Mouse (Mus musculus) kidney, postnatal 10 days (tissue): ENCODE results near the gene G6pc3.

Source experiments
- DNase-seq: peaks from one replicate; pipeline ENCODE4 v3.0.0; 2021; ENCODE audit warnings: mixed read lengths

G6pc3 gene

DNA sequence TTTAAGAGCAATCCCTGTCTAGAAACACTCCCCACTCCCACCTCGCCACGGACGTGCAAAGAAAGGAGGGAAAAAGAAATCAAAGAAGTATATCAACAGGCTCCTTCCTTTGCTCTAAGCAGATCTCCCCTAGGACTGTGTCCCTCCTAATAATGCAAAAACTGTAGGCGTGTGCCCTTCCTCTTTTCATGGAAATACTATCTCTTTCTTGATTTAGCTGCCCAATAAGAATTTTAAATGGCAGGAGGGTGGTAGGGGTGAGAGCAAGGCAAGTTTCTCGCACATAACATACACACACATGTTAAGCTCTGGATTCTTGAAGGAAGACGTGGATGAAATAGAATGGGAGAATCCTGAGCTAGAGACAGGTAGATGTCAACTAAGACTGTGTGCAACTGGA, 440 bp upstream of the G6pc3 start:
- no peak for DNase-seq

DNA sequence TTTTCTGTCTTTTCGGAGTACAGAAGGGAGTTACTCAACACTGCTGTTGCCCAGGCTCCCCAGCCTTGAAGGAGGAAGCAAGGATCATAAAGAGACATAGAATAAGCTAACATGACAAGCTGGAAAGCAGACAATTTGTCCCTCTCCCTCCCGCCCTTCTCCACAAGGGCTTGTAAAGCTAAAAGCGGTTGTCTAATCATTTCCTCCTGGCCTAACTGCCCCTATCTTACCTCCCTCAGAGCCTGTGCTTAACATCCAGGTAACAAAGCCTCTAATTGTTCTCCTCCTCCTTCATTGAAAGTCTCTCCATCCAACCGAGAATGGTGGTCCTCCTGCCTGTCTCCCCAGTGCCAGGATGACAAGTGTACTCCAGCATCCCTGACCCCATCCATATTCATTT, 1.4 kb downstream of the G6pc3 start:
- no peak for DNase-seq

DNA sequence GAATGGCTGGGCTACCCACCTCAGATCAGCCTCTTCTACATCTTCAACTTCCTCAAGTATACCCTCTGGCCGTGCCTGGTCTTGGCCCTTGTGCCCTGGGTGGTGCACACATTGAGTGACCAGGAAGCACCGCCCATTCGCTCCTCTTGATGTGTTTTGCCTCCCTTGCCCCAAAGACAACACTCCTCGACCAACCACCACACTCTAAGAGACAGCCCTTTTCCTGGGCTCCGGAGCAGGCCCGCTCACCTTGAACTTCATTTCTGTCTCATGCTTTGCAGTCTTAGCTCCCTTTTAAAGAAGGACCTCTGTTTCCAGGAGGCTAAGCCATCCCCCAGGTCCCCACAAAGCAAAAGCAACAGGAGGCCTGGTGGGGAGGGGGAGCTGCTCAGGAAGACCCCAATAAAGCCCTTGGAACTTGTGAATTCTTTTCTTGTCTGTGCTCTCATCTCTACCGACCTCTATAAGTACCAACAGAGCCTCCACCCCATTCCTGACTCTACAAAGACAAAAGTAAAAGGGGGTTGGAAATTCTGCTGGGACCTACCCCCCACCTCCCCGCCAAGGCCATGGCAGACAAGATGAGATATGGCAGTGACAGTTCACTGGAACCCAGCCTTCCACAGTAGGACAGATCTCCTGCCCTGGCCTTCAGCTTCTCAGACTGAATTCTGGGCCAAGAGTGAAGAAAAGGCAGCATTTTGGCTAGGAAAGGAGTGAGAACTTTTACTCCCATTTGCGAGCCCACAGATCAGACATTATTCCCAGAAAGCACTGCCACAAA, 4.4 kb downstream of the G6pc3 start:
- DNase-seq = peak; percentile 7

DNA sequence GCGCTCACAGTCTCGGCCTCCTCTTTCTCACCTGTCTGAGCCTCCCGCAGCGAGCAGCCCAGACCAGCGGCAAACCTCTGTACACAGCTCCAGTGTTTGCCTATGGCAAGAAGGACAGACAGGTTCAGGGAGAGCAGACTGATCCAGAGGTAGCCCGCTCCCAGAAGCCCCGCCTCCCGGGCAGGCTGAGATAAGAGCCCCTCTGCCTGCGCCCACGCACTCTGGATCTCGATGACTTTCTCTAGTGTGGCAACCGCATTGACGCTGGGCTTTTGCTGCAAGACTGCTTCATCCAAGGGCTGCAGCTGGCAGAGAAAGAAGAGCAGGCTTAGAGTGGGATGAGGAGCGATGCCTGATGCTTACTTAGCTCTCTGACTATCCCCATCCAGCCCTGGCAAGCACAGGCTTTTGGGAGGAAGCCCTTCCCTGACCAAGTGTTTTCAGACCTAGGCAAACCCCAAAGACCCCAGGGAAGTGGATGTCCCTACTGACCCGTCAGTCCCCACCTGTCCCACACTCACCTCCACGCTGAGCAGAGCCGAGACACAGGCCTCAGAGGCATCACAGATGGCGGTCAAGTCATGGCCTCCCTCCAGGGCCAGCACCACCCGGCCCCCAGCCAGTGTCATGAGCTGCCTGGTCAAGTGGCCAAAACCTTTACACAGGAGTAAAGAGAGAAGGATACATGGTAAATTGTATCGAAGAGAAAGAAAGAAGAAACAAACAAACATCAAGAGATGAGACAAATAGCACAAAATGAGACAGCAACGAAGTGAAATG, 6.8 kb downstream of the G6pc3 start:
- peak; percentile 8 for DNase-seq

DNA sequence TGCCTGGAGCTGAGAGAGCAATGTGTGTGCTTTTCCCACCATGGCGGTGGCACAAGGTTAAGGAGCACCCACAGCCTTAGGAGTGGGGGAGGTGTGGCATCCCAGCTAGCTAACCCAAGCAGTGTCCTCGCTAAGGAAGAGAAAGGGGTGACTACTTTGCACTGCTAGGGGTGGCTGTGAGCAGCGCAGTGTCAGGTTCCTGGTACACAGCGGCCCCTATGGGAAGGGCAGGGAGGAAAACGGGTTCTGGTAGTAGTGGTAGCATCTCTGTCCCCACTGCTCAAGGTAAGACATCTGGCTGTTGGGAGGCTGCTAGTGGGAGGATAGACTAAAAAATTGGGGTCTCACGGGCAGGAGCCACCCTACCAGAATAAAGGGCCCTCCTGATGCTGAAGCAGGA, 8.8 kb downstream of the G6pc3 start:
- DNase-seq = no peak

DNA sequence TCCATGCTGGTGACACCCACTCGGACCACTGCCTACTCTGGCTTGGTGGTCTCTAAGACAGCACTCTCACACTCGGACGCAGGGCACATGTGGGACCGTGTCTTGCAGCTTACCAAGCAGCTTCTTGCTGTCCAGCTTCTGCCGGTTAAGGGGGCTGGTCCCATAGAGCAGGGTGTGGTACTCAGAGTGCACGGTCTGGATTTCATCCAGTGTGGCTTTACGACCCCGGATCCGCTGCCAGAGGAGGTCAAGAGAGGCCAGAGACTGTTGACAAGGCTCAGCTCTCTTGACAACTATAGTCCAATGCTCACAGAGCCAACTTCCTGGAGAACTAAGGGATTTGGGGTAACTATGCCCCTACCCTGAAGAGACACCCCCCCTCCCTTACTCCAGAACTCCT, 10.4 kb downstream of the G6pc3 start:
- peak; percentile 53 for DNase-seq

DNA sequence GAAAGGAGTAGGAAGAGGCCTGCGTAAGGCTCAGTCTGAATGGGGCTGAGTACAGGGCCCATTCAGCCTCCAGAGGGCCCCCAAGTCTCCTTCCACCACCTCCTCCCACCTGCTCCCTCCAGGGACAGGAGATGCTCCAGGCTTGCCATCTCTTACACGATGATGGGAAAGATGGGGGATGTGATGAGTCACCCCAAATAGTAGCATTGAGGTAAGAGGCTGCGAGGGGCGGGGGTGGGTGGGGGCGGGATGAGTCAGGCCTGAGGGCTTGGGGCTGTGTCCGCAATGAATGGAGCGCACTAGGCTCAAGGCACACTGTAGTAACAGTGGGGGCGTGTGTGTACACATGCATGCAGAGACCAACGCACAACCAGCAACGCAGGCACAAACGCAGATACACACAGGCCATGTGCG, 12.0 kb downstream of the G6pc3 start:
- DNase-seq = peak; percentile 24

DNA sequence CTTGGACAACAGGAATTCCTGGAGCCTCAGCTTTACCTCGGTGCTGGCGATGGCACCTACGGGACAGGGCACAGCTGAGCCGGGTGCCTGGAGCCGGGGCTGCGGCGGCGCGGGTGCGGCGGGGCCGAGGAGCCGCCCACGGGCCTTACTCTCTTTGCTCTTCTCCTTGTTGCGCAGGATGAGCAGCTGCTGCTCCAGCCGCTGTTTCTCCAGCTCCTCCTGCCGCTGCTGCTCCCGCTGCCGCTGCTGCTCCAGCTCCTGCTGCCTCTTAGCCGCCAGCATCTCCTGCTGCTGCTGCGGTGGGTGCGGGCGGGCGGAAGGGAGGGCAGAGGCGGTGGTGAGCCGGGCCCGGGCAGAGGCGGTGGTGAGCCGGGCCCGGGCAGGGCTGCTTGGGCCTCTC, 17.1 kb downstream of the G6pc3 start:
- no peak for DNase-seq

DNA sequence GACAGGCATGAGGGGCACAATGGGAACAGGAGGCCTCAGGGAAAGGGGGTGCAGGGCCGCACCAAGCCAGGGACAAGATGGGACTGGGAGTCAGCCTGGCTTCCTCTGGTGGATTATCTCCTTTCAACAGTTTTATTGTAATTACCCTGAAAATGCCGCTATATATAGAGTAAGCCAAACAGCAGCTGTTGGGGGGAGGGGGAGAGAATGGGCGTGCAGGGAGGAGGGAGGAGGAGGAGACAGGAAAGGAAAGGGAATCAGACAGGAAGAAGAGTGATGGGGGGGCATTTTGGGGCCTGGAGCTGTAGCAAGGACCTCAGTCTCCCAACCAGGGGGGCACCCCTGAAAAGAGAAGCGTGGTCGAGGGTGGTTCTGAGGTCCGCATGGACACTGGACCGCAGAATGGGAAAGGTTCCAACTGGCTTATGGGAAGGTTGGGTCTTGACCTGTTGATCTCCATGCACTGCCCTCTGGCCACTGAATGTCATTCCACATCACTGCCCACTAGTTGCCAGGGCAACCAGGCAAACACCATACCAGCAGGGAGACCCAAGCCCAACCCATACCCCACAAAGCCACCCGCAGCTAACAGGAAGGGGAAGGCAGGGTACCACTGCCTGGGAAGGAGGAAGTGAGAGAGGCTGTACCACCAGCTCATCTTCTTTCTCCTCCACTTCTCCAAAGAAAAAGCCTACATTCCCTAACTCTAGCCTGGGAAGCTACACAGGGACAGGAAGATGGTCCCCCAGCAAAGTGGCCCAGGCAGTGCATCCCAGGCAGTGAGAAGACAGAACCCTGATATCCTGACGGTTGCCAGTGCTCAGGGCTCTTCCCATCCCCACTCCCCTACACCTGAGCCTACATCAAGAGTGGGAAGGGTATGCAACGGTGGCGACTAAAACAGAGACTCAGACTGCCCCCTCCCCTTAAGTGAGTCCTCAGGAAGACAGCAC, 18.7 kb downstream of the G6pc3 start:
- peak; percentile 78 for DNase-seq

DNA sequence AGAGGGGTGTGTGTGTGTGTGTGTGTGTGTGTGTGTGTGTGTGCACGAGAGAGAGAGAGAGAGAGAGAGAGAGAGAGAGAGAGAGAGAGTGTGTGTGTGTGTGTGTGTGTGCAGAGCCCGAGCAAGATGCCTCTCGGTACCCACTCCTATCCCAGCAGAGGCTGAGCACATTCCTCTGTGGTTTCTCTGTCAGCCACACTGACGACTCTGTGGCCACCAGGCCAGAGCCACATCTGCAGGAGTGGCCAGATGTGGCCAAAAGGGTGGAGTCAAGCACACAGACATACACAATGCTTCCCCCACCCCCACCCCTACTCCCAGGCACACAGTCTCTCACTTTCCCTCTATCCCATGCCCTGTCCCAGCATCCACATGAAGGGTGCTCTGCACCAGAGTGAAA, 19.4 kb downstream of the G6pc3 start:
- DNase-seq = no peak

DNA sequence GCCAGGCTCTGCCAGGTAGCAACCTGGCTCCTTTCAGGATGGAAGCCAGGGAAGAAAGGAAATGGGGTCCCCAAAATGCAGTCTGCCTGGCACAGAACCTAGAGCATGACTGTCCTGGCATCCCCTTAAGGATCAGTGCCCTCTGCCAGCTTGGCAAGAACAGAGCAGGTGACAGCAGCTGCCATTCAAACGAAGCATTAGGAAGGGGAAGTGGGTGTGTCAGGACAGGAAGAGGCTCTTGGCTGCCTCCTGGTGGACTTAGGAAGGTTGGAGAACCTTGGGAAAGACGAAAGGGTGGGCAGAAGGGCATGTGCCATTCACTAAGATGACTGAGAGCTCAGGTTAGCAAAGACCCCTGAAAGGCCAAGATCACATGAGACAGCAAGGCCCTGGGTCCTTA, 20.3 kb downstream of the G6pc3 start:
- DNase-seq = no peak

DNA sequence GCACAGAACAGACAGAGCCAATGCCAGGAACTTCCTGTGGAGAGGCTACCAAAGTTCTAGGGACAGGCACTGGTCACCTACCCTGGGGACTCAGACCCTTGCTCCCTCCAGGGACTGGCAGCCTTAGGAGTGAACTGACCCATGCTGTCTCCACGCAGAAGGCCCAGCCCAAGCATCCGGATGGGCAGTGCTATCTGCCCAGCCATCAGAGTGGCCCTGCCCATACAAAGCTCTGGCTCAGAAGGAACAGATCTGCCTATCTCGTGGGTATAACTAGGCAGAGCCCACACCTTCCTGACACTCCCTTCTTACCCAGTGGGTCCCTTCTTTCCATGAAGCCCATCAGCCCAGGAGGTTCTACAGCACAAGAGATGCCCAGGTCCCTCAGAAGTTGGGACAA, 20.8 kb downstream of the G6pc3 start:
- no peak for DNase-seq

DNA sequence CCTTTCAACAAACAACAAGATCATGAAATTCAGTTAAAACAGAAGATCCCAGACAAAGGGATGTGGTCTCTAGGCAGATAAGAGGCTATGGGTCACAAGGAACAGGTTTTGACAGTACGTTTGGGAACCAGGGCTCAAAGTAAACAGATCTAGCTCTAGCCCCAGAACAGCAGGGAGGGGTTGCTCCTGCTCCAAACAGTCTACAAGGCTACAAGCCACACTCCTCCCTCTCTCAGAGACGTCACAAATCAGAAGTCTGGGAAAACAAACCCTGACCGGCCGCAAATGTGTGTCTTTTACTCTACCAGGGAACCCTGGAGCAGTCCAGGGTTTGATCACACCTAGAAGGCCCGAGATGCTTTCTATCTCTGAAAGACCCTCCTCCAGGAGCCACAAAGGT, 21.6 kb downstream of the G6pc3 start:
- DNase-seq = peak; percentile 22

DNA sequence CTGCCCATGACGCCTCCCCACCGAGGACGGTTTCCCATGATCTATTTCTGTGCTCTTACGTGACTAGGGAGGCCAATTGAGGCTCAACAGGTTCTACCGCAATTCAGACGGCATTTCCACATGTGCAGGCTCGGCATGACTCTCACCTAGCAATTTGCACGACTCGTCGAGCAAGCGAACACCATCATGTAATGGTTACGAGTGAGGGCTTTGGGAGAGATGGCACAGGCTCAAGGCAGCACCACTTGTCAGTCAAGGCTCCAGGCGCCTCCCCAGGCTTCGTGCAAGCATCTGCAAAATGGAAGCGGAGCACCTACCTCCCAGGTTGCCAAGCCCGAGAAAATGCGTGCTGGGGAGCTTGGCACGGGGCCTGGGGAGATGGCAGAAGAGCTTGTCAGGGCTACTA, 22.5 kb downstream of the G6pc3 start:
- peak; percentile 45 for DNase-seq

DNA sequence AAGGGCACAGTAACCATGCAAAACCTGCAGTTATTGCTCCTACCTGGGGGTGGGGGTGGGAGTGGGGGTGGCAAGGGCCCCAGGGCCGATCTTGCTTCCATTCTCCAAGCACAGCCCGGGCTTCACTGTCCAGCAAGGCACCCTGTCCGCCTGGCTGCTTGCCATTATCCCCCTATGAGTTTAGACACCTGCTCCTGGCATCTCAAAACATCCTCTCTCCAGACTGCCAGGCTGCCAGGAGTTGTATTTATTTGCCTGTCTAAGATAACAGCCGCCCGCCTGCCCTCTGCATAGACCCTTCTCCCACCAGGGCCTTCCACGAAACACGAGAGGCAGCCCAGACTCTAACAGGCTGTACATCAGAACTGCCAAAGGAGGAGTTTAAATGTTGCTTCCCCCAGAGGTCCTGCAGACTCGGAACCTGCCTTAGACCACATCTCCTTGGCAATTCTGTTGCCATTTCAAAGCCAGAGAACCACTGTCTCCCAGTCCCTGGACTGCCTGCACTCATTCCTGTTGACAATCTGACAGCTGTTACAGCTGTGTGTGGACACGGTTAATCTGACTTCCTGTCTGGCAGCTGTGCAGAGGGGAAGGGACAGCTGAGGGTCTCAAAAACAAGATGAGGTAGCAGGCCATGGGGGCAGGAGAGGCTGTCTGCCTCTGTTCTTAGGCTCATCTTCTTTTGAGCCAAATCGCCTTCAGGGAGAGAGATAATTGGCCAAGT, 25.2 kb downstream of the G6pc3 start:
- DNase-seq = peak; percentile 68

DNA sequence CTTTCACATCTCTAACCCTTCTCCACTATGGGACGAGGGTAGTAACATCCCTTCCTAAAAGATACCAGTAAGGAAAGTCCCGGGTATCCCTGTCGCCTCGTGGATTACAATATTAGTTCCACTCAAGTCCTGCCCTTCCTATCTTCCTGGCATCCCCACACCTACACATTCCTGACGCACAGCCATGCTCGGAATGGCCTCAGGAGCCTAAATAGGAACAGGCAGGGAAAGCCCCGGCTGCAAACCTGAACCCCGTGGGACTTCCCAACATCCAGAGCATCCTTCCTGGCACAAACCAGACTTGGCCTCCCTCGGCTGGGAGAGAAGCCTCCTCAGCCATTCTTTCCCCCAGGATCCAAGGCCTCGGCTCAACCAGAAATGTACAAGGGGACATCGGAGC, 26.1 kb downstream of the G6pc3 start:
- no peak for DNase-seq

DNA sequence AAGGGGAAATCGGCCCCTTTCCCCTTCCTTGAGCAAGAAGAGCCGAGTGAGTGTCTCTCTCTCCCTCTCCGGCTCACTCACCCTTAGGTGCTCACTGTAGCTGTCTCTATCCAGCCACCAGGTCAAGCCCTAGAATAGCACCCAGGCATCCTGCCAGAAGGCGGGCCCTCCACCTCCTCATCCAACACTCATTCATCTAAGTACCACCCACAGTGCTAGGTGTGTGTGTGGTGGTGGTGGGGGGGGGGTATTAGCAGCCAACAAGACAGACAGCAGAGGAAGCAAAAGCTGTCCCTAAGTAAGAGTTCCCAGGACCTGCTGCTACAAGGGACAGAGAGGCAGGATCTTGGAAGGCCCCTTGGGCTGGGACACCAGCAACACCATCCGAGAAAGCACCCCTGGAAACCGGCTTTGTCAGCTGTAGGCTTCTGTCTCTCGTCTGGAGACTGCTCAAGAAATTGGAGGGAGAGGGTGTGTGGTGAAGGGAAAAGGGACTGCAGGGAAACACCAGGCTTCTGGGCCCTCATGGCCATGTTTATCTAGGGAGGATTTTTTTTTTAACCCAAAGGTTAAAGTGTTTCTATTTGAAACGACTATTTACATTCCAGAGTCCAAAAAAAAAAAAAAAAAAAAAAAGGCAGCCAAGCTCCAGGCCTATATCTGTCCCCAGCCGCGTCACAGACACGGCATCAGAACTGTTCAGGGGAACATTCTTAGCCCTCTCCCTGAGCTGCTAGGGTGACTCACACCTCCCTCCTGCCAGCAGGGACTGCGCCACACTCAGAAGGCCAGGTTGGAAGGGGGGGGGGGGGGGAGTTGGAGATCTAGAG, 26.9 kb downstream of the G6pc3 start:
- peak; percentile 82 for DNase-seq

DNA sequence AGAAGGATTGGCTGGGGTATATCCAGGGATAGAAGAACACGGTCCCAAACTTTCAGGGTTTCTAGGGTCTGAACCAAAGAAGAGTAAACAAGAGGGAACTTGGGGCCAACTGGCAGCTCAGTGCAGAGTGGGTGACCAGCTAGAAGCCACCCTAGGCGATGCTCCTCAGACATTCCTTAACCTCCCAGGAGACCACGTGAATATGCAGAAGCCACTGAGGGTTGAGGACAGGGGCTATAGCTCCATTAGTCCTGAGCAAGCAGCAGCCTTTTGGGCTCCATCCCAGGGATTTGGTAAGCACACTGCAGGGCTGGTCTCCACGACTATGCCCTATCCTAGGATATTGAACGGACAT, 27.4 kb downstream of the G6pc3 start:
- DNase-seq = peak; percentile 20

DNA sequence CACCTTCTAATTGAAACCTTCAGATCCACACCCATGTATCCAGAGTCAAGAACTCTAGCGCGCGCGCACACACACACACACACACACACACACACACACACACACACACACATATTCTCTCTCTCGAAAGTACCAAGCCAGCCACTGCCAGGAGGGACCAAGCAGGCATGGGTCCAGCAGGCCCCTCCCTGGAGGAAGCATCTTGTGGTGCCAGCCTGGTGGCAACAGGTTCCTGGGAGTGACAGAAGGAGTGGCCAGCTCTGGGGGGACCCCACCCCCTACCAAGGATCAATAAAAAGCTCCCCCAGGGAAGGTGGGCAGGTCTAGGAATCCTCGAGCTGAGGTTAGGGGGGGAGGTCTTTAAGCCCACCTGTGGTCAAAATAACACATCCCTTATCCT, 28.0 kb downstream of the G6pc3 start:
- peak; percentile 33 for DNase-seq

DNA sequence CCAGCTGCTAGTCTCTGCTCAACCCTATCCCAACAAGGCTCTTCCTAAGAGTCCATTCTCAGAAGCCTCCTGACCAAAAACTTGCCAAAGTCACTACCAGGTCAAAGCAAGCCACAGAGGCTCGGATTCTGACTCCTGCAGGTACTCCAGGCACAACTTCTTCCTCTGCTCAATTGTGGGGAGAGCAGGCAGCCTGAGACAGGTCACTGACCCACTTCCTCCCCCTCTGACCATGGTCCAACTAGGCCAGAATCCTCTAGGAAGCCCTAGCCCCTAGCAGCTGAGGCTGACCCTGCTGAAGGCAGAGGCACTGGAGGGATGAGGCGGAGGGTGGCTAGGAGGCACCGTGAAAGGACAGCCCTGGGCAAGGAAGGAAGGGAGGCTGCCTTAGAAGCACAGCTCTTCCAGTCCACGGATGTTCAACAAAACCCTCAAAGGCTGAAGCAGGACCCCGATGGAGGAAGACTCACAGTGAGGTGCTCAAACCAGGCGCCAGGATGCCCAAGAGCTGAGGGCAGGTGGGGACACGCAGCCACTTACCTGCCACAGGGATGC, 28.5 kb downstream of the G6pc3 start:
- DNase-seq = peak; percentile 52

DNA sequence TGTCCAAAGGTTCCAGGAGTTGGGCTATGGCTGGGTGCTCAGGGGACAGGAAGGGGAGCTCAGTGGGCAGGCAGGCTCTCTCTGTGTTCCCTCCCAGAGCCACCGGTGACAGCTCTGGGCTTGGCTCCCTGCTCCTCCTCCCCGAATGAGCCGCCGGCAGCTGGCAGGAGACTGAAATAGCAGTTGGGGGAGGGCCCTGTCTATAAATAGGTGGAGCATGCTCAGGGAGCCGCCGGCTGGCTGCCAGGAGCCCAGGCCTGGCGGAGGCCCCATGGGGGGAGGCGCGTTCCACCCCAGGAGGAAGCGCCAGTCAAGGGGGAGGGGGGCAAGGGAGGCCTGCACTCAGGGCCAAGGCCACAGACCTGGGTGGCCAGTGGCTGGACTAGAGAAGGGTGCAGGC, 29.4 kb downstream of the G6pc3 start:
- peak; percentile 98 for DNase-seq
